Mouse (Mus musculus): ENCODE measurements around the gene Cand2. TPM values are rescaled to one million over a fixed set of nuclear protein-coding genes. Genes with fewer than 3 reads are reported as not detected.

Gene Cand2
- total RNA-seq, 2 experiments from 2014 or later = 73.0 to 87.4 TPM

Small RNA genes within 50 kb of the gene (microRNA-seq; reads per million reads assigned to microRNA genes)
- 0.47 to 1.7 reads per million in 2 experiments for gene Mir7660

Other genes with a start within 250 kb of the Cand2 start
- gene Tsen2, start 229.9 kb upstream of the Cand2 start, total RNA-seq (2021) = 10 to 100 TPM in 1 of 2 experiments, 1 to 10 TPM in 1; 8.2 to 11.5 TPM
- gene Mkrn2os, start 182.0 kb upstream of the Cand2 start, total RNA-seq (2021) = under 1 TPM in 1 of 2 experiments, not detected in 1; 0.17 TPM
- gene Mkrn2, start 172.6 kb upstream of the Cand2 start, total RNA-seq (2021) = 10 to 100 TPM; 28.2 to 31.3 TPM
- gene Raf1, start 97.9 kb upstream of the Cand2 start, total RNA-seq (2021) = 100 to 1,000 TPM; 111 to 119 TPM
- gene Tmem40, start 12.1 kb upstream of the Cand2 start, total RNA-seq (2021) = under 1 TPM; 0.60 TPM
- gene Rpl32, start 34.2 kb downstream of the Cand2 start, total RNA-seq (2021) = 100 to 1,000 TPM; 842 to 867 TPM
- under 1 TPM; 0.79 TPM for gene Efcab12, start 63.9 kb downstream of the Cand2 start, total RNA-seq (2021)
- 1 to 10 TPM; 2.6 to 3.5 TPM for gene Mbd4, start 78.8 kb downstream of the Cand2 start, total RNA-seq (2021)
- 10 to 100 TPM; 22.4 to 22.9 TPM for gene Ift122, start 78.9 kb downstream of the Cand2 start, total RNA-seq (2021)
- under 1 TPM; 0.07 to 0.20 TPM for gene Rho, start 157.2 kb downstream of the Cand2 start, total RNA-seq (2021)
- not detected for gene H1foo, start 170.4 kb downstream of the Cand2 start, total RNA-seq (2021)
- gene Plxnd1, start 220.5 kb downstream of the Cand2 start, total RNA-seq (2021) = 100 to 1,000 TPM; 179 to 224 TPM